Mouse (Mus musculus) lung, adult 18-20 months (tissue): ENCODE measurements around the gene Il31ra.
"Not testable (repeated sequence)": the region's sequence is repeated elsewhere in the genome, so short reads cannot be mapped to it uniquely, and the experiment has no call there.

Source experiments
- DNase-seq, 2 experiments: peaks; one replicate each; pipeline ENCODE4 v3.0.0; 2022; ENCODE audit warnings: mixed read lengths in 2 of 2

Il31ra gene

GRCm38 (mm10) chr13:112594260-112594659 is at the start of gene Il31ra:
Il31ra (minus strand) TSS chr13:112594360.
- DNase-seq = not testable (repeated sequence)

- no peak for DNase-seq
Measured at GRCm38 (mm10) chr13:112642897-112643296, 48.7 kb upstream of the Il31ra start.

DNA sequence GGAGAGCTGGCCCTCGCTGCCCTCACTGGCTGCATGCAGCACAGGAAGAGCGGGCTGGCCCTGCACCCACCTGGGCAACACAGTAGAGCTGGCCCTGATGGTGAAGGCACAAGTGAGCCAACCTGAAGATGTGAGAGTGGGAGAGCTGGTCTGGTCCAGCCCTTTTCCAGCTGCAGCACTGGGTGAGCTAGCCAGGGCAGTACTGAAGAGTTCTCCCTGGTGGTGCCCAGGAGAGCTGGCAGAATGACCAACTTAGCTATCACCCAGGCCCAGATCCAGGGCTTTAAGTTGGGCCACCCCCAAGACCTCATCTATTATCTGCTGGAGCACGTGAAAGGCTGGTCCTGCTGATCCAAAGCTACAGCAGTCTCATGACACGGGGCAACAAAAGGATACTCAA is 45.0 kb upstream of the Il31ra start:
- DNase-seq = no peak

GRCm38 (mm10) chr13:112636498-112636897 is 42.3 kb upstream of the Il31ra start:
- DNase-seq = no peak

- DNase-seq = no peak
Measured at GRCm38 (mm10) chr13:112635174-112635837, 41.1 kb upstream of the Il31ra start.

- DNase-seq = no peak
Measured at GRCm38 (mm10) chr13:112625566-112625965, 31.4 kb upstream of the Il31ra start.

DNA sequence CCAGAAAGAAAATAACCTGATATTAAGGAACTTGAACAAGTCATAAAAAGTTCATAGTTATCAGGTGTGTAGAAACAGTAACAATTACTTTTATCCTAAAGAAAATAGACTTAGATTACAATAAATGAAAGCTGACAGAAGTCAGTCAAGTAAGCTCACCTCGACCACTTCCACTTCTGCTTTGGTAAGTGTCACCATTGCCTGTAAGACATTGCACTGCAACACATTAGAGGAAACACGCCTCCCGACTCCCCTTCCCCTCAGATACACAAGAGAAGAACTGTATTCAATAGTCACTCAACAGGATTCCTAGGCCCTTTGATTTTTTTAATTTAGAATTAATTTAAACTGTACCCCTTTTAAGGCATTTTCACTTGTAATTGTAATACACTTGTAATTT is 30.5 kb upstream of the Il31ra start:
- DNase-seq = no peak

DNA sequence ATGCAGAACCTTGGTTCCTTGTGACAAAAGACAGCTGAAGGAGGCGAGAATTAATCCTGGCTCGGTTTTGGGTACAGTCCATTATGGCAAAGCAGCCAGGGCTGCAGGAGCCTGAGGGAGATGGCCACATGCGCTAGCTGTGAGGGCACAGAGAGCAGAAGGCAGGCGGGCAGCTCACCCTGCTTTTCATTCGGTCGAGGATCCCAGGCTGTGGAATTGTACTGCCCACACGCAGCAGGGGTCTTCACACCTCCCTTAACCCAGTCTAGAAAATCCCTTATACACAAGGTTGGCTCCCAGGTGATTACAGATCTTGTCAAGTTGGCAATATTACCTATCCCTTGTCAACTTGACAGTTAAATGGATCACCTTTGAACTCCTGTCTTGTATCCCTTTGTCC is 29.5 kb upstream of the Il31ra start:
- DNase-seq = no peak

DNA sequence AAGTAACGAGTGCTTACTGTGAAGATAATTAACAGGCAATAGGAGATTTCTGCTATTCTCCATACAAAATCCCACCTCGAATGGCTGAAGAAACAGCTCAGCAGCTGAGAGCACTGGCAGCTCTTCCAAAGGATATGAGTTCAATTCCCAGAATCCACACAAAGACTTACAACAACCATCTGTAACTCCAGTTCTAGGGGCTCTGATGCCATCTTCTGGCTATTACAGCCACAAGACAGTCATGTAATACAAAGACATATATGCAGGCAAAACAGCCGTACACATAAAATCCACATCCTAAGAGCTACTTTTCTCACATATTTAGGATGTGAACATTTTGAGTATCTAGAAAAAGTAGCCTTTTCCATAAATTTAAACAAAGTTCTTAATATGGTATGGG is 27.4 kb upstream of the Il31ra start:
- no peak for DNase-seq

GRCm38 (mm10) chr13:112608606-112609005 is 14.4 kb upstream of the Il31ra start:
- DNase-seq = no peak

DNA sequence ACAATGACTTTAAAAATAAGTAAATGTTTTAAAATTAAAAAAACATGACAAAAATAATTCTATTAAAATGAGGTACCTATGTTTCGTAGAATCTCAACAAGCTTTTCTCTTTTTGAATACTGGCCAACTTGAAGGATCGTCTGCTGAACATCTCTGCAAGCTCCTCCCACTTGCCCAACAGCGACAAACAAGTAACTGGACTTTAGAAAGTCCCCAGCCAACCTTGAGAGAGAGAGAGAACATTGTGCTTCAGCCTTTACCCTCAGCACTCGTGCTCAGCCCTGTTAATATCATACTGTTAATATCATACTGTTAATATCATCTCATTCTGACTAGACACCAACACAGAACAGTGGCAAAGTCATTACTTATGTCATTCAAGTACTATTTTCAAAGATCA is 10.3 kb upstream of the Il31ra start:
- DNase-seq = no peak

DNA sequence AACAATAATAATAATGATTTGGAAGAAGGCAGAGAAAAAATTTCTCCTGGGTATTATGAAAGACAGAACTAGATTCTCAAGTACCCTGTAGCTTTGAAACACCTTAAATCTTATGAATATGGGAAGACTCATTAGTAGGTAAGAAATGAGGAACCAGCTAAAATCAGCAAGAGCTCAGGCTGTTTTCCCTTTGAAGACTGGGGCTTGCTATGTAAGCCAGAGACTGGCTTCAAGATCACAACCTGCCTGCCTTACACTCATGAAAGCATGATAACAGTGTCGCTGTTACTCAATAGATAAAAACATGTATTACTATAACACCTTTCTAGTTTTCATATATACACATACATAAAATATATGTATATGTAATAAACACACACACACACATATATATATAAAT is 9.7 kb upstream of the Il31ra start:
- no peak for DNase-seq

GRCm38 (mm10) chr13:112602607-112603006 is 8.4 kb upstream of the Il31ra start:
- no peak for DNase-seq

DNA sequence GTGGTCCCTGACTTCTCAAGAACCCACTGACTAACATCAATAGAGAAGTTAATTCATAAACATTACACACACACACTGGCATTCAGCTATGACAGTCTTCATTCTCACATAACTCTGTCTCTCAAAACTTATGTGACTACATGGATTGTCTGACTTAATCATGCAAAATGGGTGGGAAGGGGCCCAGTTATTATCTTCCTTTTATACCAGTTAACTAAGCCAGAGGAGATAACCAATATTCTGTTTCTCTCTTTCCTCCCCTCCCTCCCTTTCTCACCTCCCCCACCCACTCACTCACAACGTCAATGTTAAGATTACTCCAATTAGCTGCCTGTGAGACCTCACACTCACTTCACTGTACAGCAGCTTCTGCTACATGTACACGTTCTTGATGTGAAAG is 3.9 kb downstream of the Il31ra start:
- DNase-seq = no peak

DNA sequence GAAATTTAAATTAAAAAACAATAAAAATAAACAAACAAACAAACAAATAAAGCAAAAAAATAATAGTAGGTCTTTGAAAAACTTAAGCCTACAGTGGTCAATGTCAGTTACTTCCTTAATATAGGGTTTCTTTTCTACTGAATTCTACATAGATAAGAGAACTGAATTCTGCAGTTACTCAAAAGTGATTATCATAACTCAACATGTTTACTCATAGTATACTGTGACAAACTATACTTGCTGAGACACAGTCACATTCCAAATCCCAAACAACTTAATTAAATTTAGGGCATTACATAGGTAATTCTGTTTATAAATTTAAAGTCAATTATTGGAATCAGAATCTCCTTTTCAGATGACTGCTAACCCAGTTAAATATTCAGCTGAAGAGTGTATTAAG is 4.5 kb downstream of the Il31ra start:
- DNase-seq = no peak

DNA sequence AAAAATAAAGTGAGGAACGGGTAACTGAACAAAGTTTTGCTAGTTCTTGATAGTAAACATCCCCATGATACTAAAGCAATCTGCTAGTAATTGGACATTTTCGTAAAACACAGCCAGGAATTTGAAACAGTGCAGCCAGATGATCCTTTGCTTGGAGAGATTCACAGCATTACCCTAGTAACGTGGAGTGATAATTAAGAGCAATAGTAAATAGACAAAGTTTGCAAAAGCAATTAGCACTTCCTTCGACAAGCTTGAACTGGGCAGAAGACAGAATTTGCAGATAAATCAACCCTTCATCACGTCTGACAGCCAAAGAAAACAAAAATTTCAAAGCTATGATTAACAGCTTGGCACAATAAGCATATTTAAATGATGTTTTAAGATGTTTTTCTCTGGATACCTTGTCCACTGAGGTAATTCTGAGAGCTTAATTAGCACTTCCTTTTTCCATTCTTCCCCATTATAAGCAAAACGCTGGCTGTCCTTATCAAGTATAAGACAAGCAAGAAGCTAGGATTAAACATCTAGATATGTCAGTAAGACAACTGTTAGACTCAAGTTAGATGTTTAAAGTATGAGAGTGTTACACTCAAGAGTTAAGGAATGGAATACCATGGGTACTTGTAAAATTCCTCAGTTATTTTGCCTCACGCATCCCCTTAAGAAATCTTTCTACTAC is 9.5 kb downstream of the Il31ra start:
- DNase-seq = no peak

- no peak for DNase-seq
Measured at GRCm38 (mm10) chr13:112582291-112582690, 11.9 kb downstream of the Il31ra start.

GRCm38 (mm10) chr13:112581796-112582195 is 12.4 kb downstream of the Il31ra start:
- DNase-seq = no peak

DNA sequence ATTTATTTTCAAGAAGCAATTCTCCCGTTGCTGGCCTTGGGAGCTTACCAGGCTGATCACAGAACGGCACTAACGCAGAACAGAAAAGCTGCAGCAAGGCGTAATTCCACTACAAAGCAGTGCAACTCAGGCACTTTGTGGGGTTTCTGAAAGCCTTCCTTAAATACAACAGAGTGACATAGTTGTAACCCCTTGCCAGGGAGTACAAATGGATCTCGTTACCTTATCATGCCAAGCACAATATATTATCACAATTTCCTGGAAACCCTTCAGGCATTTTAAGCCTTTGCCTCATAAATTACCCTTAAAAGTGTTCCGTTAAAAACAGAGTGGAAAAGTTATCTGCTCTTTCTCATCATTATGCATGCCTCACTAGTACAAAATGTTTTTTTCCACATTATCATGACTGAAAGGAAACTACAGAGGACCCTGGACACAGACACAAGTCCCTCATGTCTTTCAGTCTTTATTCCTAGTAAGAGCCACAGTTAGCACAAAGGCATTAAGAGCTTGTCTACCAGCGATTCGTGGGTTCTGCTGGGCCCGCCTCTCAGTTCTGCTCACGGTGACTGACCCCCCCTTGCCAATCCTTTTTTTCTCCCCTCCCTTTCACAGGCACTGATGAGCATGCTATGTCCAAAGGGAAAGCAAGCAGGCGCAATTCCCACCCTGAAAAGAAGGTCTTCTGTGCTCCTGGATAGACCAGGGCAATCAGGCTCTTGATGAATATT is 13.4 kb downstream of the Il31ra start:
- DNase-seq = no peak

GRCm38 (mm10) chr13:112578041-112578440 is 16.1 kb downstream of the Il31ra start:
- peak; percentile 97 to 99 for DNase-seq

DNA sequence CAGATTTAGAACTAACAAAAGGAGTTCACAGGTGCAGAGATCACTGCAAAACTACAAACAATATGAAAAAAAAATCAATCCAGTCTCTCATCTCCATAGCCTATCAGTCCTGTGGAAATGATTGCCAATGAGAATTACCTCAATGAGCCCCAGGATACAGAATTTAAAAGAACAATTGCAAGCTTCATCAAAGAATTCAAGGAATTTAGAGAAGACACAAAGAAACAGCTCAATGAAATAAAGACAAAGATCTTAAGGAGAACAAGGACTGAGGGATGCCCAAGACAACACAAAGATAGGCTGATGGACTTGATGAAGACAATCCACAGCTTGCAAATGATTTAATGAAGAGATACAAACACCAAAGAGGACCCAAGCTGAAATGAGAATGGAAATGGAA is 20.4 kb downstream of the Il31ra start:
- DNase-seq = no peak

- no peak for DNase-seq
Measured at GRCm38 (mm10) chr13:112570768-112571167, 23.4 kb downstream of the Il31ra start.

- DNase-seq = no peak
Measured at GRCm38 (mm10) chr13:112569606-112570005, 24.6 kb downstream of the Il31ra start.

GRCm38 (mm10) chr13:112560554-112561138 is 33.5 kb downstream of the Il31ra start:
- no peak for DNase-seq
